Mouse (Mus musculus) cortical plate, adult 2 months (tissue): ENCODE data around the gene Noc4l.

ENCODE experiments used
- CTCF ChIP-seq: fragments of 200-500 bp; IDR thresholded peaks from 2 replicates; pipeline ENCODE4 v1.5.1; 2011; ENCODE audit warnings: mild to moderate bottlenecking, control low read depth, low read length; ENCODE audit not compliant: insufficient read depth; ENCODE audit errors: extremely low read depth
- POLR2A ChIP-seq: fragments of 200-500 bp; IDR thresholded peaks from 2 replicates; pipeline ENCODE4 v1.6.1; 2011; ENCODE audit warnings: mild to moderate bottlenecking, low read length, control low read depth; ENCODE audit not compliant: insufficient read depth; ENCODE audit errors: extremely low read depth

- TF ChIP-seq CTCF (no peak), POLR2A (no peak)
Measured at GRCm38 (mm10) chr5:110653686-110654085, 469 bp upstream of the Noc4l start.
